ENCODE assay signal across 22 mouse cellular contexts in genomic region chr4:84218961-84219360, GRCm38 (mm10).
DNase-seq lines count a peak whose midpoint lies in the region; ATAC-seq and TF ChIP-seq lines count a peak whose summit lies in the region.
"Had no signal": no experiment of that assay in that cellular context is flagged by ENCODE, and none has a peak within 500 bp of the region (broad histone marks: within the 10 kb centered on the region; RNA-seq: fewer than 3 reads in every experiment).

No protein-coding gene starts in this region.

- H3K9ac ChIP-seq in stomach, embryonic 15.5 days = no peak overlapping the region
- H3K9ac ChIP-seq in stomach, postnatal 0 days (ENCODE audit: low read length) = no peak overlapping the region
- no peak overlapping the region for H3K9ac ChIP-seq in forebrain, embryonic 11.5 days (ENCODE audit: low read length)
- H3K9ac ChIP-seq: embryonic facial prominence, embryonic 13.5 days; embryonic facial prominence, embryonic 15.5 days; forebrain, embryonic 13.5 days; forebrain, embryonic 15.5 days; forebrain, postnatal 0 days had no signal

- DNase-seq in stomach, postnatal 0 days (ENCODE audit: low spot score) = no peak
- DNase-seq in adrenal gland, adult 8-10 months = peak; percentile 63
- peak; percentile 72 for DNase-seq in adrenal gland, postnatal 14 days
- peak; percentile 69 to 80 for DNase-seq in adrenal gland, postnatal 36 days
- DNase-seq in forebrain, embryonic 11.5 days (ENCODE audit: low spot score) = no peak
- no peak for DNase-seq in urinary bladder, postnatal 25 days (ENCODE audit: low spot score)
- no peak for DNase-seq in left cerebral cortex, postnatal 25 days (ENCODE audit: low spot score in 2 of 2)
- DNase-seq: cerebellum, adult 11 months; cerebellum, adult 18-20 months; cerebellum, adult 8-10 months; cerebellum, adult 9-11 months; cerebellum, postnatal 14 days; cerebellum, postnatal 36 days; embryo, embryonic 11 days; forebrain, postnatal 0 days had no signal

- no peak overlapping the region for H3K4me2 ChIP-seq in stomach, embryonic 15.5 days
- H3K4me2 ChIP-seq in stomach, postnatal 0 days (replicated peaks; ENCODE audit: low read depth) = no peak overlapping the region
- H3K4me2 ChIP-seq in forebrain, embryonic 11.5 days (ENCODE audit: low read depth, low read length, severe bottlenecking) = no peak overlapping the region
- H3K4me2 ChIP-seq: embryonic facial prominence, embryonic 13.5 days; embryonic facial prominence, embryonic 15.5 days; forebrain, embryonic 13.5 days; forebrain, embryonic 15.5 days had no signal

- ATAC-seq in stomach, embryonic 15.5 days (ENCODE audit: insufficient read depth, low FRiP score, low read depth) = peak; percentile 32; the same call in 1 of the 2 replicates
- ATAC-seq in stomach, postnatal 0 days (ENCODE audit: low FRiP score, low TSS enrichment) = no peak
- no peak for ATAC-seq in forebrain, embryonic 11.5 days (replicated peaks; ENCODE audit: low FRiP score)
- ATAC-seq: forebrain, embryonic 13.5 days; forebrain, embryonic 15.5 days; forebrain, postnatal 0 days had no signal

- H3K27ac ChIP-seq in stomach, embryonic 15.5 days = no peak overlapping the region
- H3K27ac ChIP-seq in stomach, postnatal 0 days (replicated peaks) = no peak overlapping the region
- no peak overlapping the region for H3K27ac ChIP-seq in forebrain, embryonic 11.5 days (ENCODE audit: low read depth, low read length)
- H3K27ac ChIP-seq: embryonic facial prominence, embryonic 13.5 days; embryonic facial prominence, embryonic 15.5 days; forebrain, embryonic 10.5 days; forebrain, embryonic 13.5 days; forebrain, embryonic 15.5 days had no signal

- H3K4me1 ChIP-seq in stomach, embryonic 15.5 days = 0 out of 2 replicates have a peak, but pooled peaks cover 4% of the 10 kb centered on the region
- no peaks in the 10 kb centered on the region for H3K4me1 ChIP-seq in stomach, postnatal 0 days (replicated peaks; ENCODE audit: control insufficient read depth, insufficient read depth)
- H3K4me1 ChIP-seq in forebrain, embryonic 11.5 days (replicated peaks; ENCODE audit: control insufficient read depth, insufficient read depth, low read length) = peaks cover 7% of the 10 kb centered on the region; the same call in 1 of the 2 replicates
- H3K4me1 ChIP-seq: embryonic facial prominence, embryonic 15.5 days; forebrain, embryonic 15.5 days had no signal

- no peak overlapping the region for H3K4me3 ChIP-seq in stomach, embryonic 15.5 days (replicated peaks)
- no peak overlapping the region for H3K4me3 ChIP-seq in stomach, postnatal 0 days (ENCODE audit: low read depth, low read length)
- no peak overlapping the region for H3K4me3 ChIP-seq in forebrain, embryonic 11.5 days (ENCODE audit: low read depth, low read length)
- H3K4me3 ChIP-seq: embryonic facial prominence, embryonic 13.5 days; embryonic facial prominence, embryonic 15.5 days; erythroblast, embryonic 14.5 days; forebrain, embryonic 10.5 days; forebrain, embryonic 13.5 days; forebrain, embryonic 15.5 days had no signal

- TF ChIP-seq EP300 in stomach, postnatal 0 days (optimal IDR thresholded peaks at IDR 0.05) = no peak

- no peaks in the 10 kb centered on the region for H3K9me3 ChIP-seq in stomach, embryonic 15.5 days
- H3K9me3 ChIP-seq in stomach, postnatal 0 days (ENCODE audit: control insufficient read depth, low read length) = no peaks in the 10 kb centered on the region
- H3K9me3 ChIP-seq in forebrain, embryonic 11.5 days (ENCODE audit: control insufficient read depth, low read length) = no peaks in the 10 kb centered on the region
- H3K9me3 ChIP-seq: embryonic facial prominence, embryonic 13.5 days; embryonic facial prominence, embryonic 15.5 days; forebrain, embryonic 10.5 days; forebrain, embryonic 13.5 days; forebrain, embryonic 15.5 days had no signal

- H3K27me3 ChIP-seq in stomach, embryonic 15.5 days (replicated peaks) = no peaks in the 10 kb centered on the region
- H3K27me3 ChIP-seq in stomach, postnatal 0 days (ENCODE audit: control insufficient read depth, insufficient read depth, low read length) = no peaks in the 10 kb centered on the region
- no peaks in the 10 kb centered on the region for H3K27me3 ChIP-seq in forebrain, embryonic 11.5 days (ENCODE audit: control insufficient read depth, insufficient read depth, low read length)
- H3K27me3 ChIP-seq: embryonic facial prominence, embryonic 13.5 days; embryonic facial prominence, embryonic 15.5 days; forebrain, embryonic 13.5 days; forebrain, embryonic 15.5 days had no signal

- no peaks in the 10 kb centered on the region for H3K36me3 ChIP-seq in stomach, embryonic 15.5 days
- H3K36me3 ChIP-seq in stomach, postnatal 0 days (ENCODE audit: control insufficient read depth, insufficient read depth, low read length) = no peaks in the 10 kb centered on the region
- no peaks in the 10 kb centered on the region for H3K36me3 ChIP-seq in forebrain, embryonic 11.5 days (ENCODE audit: control insufficient read depth, insufficient read depth, low read length)
- H3K36me3 ChIP-seq: embryonic facial prominence, embryonic 13.5 days; embryonic facial prominence, embryonic 15.5 days; forebrain, embryonic 10.5 days; forebrain, embryonic 15.5 days had no signal

- WGBS in stomach, embryonic 15.5 days = 83% methylated on average over 4 of the region's 4 CpGs
- WGBS in stomach, postnatal 0 days = 80% methylated on average over 4 of the region's 4 CpGs
- WGBS in forebrain, embryonic 11.5 days = 95% methylated on average over 4 of the region's 4 CpGs

- intact Hi-C loops in left cerebral cortex, postnatal 25 days (cut with DNase I) = no loop called here

- TF ChIP-seq CTCF in stomach, postnatal 0 days (IDR thresholded peaks at IDR 0.05; ENCODE audit: low read depth) = no peak

Comparison
In these comparisons a context has a peak if more than half of its experiments do, and no peak if none do; other contexts are left out.
1. DNase-seq: peak in adrenal gland, adult 8-10 months (single experiment), adrenal gland, postnatal 14 days (single experiment) and adrenal gland, postnatal 36 days (2 of 2); none in stomach, postnatal 0 days (single experiment), forebrain, embryonic 11.5 days (single experiment), urinary bladder, postnatal 25 days (single experiment) and left cerebral cortex, postnatal 25 days (0 of 2).